Mouse (Mus musculus) G1E (cell line): ENCODE results near the gene Baiap2. TPM values are rescaled to one million over a fixed set of nuclear protein-coding genes. Genes with fewer than 3 reads are reported as not detected.

Experiments used
- ATAC-seq: 2 replicates; pipeline ENCODE4 v1.8.0; 2016; ENCODE audit warnings: mild to moderate bottlenecking; ENCODE audit not compliant: insufficient number of reproducible peaks, poor library complexity, low FRiP score, severe bottlenecking; ENCODE audit errors: extremely low read depth
- DNase-seq: peaks from one replicate; pipeline ENCODE4 v3.0.0; 2012; ENCODE audit warnings: low spot score
- H3K27me3 ChIP-seq: 2 replicates; pipeline ENCODE4 v1.6.1; 2012; ENCODE audit warnings: mild to moderate bottlenecking, low read length, inconsistent platforms; ENCODE audit not compliant: insufficient read depth
- H3K36me3 ChIP-seq: replicated peaks from 2 replicates; pipeline ENCODE3; 2012; ENCODE audit warnings: mild to moderate bottlenecking, inconsistent platforms
- H3K4me1 ChIP-seq: 2 replicates; pipeline ENCODE4 v1.6.1; 2012; ENCODE audit warnings: low read depth, low read length, inconsistent platforms, mixed read lengths; ENCODE audit not compliant: insufficient read depth
- H3K4me3 ChIP-seq: 2 replicates; pipeline ENCODE4 v1.5.1; 2012; ENCODE audit warnings: low read depth, mild to moderate bottlenecking, inconsistent platforms, low read length, moderate library complexity, mixed read lengths
- H3K9me3 ChIP-seq: replicated peaks from 2 replicates; pipeline ENCODE4 v1.6.1; 2012; ENCODE audit warnings: inconsistent platforms
- CTCF ChIP-seq: IDR thresholded peaks from 2 replicates; pipeline ENCODE4 v1.5.1; 2012; ENCODE audit warnings: low read depth, low read length, inconsistent platforms, mixed read lengths
- GATA1 ChIP-seq: IDR thresholded peaks from 2 replicates; pipeline ENCODE4 v1.6.1; 2012; ENCODE audit warnings: borderline replicate concordance, low read length, inconsistent platforms, mixed read lengths
- GATA2 ChIP-seq: IDR thresholded peaks from 2 replicates; pipeline ENCODE4 v1.6.1; 2012; ENCODE audit warnings: low read depth, low read length, inconsistent platforms, borderline replicate concordance
- POLR2AphosphoS5 ChIP-seq: IDR thresholded peaks from 2 replicates; pipeline ENCODE4 v1.6.1; 2012; ENCODE audit warnings: low read depth, low read length, inconsistent platforms; ENCODE audit not compliant: insufficient replicate concordance
- TAL1 ChIP-seq: conservative IDR thresholded peaks from 2 replicates; pipeline ENCODE4 v1.6.1; 2012; ENCODE audit warnings: low read depth, low read length, inconsistent platforms, mixed read lengths
- polyA plus RNA-seq: library from polyadenylated mRNA; stranded (reverse); fragments of >175 nt; gene quantifications from 2 replicates; pipeline ENCODE4 v1.2.3, GENCODE M21; 2012
- total RNA-seq, 2 experiments: library from RNA; stranded (forward) in 1 of 2; stranded (reverse) in 1 of 2; fragments of 200-1000 nt in 1 of 2; fragments of >200 nt in 1 of 2; fragmentation: Nextera tagmentation in 1 of 2; gene quantifications; 2 replicates each; pipeline ENCODE4 v1.2.3; 2014 to 2017

Baiap2 gene
- total and polyA plus RNA-seq, 3 experiments = 0.98 to 14.0 (median 3.6) TPM

DNA sequence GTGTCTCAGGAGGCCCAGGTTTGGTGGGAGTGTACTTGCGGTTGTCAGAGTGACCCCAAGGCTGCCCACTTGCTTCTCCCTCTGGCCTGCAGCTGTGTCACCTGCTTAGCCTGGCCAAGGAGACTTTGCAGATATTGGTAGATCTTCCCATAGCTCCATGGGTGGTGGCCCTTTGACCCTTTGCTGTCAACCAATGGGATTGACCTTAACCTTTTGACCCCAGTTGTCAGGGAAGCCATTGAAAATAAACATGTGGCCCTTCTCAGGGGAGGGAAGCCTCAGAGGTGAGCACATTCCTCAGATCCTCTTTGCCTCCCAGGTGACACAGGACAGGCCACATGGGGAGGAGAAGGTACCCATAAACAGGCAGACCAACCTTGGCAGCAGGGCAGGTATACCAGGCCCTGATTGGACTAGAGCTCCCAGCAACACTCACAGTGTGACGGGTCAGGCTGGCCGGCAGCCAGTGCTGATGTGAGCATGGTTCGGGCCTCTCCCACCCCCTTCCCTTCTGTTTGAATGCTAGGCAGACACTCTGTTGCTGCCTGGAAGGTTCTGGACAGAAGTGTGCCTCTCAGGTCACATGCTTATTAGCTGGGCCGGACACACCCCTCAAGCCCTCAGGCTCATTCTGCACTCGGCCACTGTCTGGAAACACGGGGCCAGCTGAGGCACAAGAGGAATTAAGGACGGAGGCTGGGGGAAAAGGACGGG is 87.0 kb downstream of the Baiap2 start:
- DNase-seq (no peak), ATAC-seq (no peak)
- no peak for TF ChIP-seq GATA1
- TF ChIP-seq TAL1 = no peak
- TF ChIP-seq CTCF = no peak
- TF ChIP-seq GATA2 = no peak
- TF ChIP-seq POLR2AphosphoS5 = no peak
- Histone ChIP-seq H3K9me3 (no peaks in the 10 kb centered on the region), H3K36me3 (no peaks in the 10 kb centered on the region), H3K27me3 (peaks cover 16% of the 10 kb centered on the region; the same call in 1 of the 2 replicates), H3K4me1 (no peaks in the 10 kb centered on the region; the same call in none of the 2 replicates), H3K4me3 (no peak overlapping the region)

DNA sequence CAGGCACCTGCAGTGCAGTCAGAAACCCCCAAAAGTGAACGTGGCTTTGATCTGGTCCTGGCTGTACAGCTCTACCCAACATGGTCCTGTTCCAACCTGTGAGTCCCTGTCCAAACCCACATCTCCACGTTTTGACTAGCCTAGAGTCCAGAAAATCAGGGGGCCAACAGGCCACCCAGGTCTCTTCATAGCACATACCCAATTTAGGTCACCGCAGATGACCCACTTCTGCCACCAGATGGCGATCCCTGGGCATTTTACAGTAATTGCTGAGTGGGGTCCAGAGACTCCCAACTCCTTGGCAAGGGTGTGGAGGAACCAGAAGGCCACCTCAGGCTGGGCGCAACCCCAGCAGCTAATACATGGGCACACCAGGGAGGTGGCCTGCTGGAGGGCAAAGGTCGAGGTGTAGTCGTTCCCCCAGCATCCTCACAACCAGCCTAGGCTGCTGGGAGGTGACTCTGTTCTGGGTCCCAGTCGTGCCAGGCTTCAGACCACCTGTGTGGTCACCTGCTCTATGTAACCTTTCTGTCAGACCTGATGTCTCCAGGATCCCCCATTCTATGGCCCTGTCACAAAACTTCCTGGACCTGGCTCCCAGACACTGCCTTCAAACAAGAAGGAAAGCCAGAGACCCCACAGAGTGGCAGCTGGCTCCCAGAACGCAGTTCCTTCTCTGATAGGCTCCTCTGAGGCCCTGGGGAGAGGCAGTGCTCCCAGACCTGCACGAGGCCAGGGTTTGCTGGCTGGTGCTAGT is 87.8 kb downstream of the Baiap2 start:
- H3K4me3 ChIP-seq = no peak overlapping the region
- TF ChIP-seq POLR2AphosphoS5 (no peak), GATA1 (no peak)
- no peaks in the 10 kb centered on the region for H3K36me3 ChIP-seq
- peaks cover 2% of the 10 kb centered on the region for H3K4me1 ChIP-seq
- no peak for DNase-seq
- H3K9me3 ChIP-seq = no peaks in the 10 kb centered on the region
- ATAC-seq = no peak
- peaks cover 20% of the 10 kb centered on the region for H3K27me3 ChIP-seq

DNA sequence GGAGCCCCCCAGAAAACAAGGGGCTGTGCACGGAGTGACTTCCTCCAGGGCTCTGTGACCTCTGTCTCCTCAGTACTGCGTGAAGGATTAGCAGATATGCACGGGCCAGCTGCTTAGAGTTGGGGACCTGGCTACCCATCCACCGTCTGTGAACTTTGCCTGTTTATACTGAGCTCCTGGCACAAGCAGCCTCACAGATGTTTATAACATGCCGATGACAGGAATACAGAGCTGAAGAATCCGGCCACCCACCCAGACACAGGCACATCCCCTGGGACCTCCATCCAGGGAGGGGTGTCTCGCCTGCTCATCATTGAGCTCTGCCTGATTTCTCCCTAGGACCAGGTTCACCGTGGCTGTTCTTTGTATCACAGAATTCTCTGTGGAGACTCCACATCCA is 89.5 kb downstream of the Baiap2 start:
- DNase-seq (no peak), ATAC-seq (no peak)
- Histone ChIP-seq H3K27me3 (peaks cover 20% of the 10 kb centered on the region), H3K4me3 (no peak overlapping the region), H3K36me3 (no peaks in the 10 kb centered on the region), H3K9me3 (no peaks in the 10 kb centered on the region), H3K4me1 (peaks cover 2% of the 10 kb centered on the region)
- TF ChIP-seq POLR2AphosphoS5 (no peak), CTCF (no peak), TAL1 (no peak), GATA2 (no peak), GATA1 (no peak)

DNA sequence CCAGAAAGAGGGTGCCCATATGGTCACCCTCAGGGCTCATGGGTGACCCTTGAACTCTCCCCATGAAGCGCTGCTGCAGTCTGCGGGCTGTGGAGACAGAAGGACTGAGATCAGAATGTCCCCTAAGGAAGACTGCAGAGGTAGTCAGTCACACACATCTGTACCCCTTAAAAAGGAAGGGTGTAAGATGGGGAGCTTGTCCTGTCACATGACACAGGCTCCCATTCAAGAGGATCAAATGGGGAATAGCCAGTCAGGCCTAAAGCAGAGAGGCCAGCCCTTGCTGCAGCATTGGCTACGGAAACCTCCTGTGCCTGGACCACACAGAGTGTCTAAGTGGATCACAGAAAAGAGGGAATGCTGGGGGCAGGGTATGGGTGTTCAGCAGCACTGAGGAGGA is 90.9 kb downstream of the Baiap2 start:
- no peaks in the 10 kb centered on the region for H3K36me3 ChIP-seq
- H3K27me3 ChIP-seq = peaks cover 27% of the 10 kb centered on the region
- DNase-seq (no peak), ATAC-seq (no peak)
- peaks cover 2% of the 10 kb centered on the region for H3K4me1 ChIP-seq
- H3K9me3 ChIP-seq = no peaks in the 10 kb centered on the region
- no peak overlapping the region for H3K4me3 ChIP-seq
- TF ChIP-seq GATA2 (no peak), POLR2AphosphoS5 (no peak), TAL1 (no peak), GATA1 (no peak), CTCF (no peak)

DNA sequence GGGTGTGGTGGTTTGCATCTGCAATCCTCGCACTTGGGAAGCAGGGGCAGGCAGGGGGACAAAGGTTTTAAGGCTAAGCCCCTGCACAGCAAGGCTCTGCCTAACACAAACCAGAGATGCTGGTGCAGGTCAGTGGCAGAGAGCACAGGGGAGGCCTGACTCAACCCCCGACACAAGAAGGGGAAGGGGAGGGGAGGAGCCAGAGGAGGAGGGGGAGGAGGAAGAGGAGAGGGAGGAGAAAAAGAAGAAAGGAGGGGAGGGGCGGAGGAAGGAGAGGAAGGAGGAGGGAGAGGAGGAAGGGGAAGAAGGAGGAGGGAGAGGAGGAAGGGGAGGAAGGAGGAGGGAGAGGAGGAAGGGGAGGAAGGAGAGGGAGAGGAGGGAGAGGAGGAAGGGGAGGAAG is 91.7 kb downstream of the Baiap2 start:
- Histone ChIP-seq H3K4me1 (peaks cover 2% of the 10 kb centered on the region), H3K9me3 (no peaks in the 10 kb centered on the region), H3K27me3 (peaks cover 30% of the 10 kb centered on the region), H3K36me3 (no peaks in the 10 kb centered on the region), H3K4me3 (no peak overlapping the region)
- no peak for TF ChIP-seq POLR2AphosphoS5
- no peak for TF ChIP-seq TAL1
- TF ChIP-seq GATA2 = no peak
- no peak for TF ChIP-seq GATA1
- no peak for TF ChIP-seq CTCF
- DNase-seq (no peak), ATAC-seq (no peak)

DNA sequence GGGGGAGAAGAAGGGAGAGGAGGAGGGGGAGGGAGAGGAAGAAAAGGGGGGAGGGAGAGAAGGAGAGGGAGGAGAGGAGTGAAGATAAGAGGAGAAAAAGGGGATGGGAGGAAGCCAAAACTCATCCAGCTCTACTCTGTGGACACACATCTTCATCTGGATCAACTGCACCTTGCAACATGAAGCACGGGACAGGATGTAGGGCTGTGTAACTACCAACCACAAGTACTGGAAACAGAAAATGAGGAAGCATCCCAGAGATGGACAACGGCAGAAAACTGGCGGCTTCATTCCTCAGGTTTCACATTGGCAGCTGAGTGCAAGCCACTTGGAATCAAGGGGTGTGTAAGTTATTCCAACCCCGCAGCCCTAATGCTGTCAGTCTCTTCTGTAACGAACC is 92.2 kb downstream of the Baiap2 start:
- Histone ChIP-seq H3K9me3 (no peaks in the 10 kb centered on the region), H3K27me3 (peaks cover 32% of the 10 kb centered on the region), H3K4me1 (peaks cover 2% of the 10 kb centered on the region), H3K36me3 (no peaks in the 10 kb centered on the region), H3K4me3 (no peak overlapping the region)
- no peak for TF ChIP-seq GATA1
- no peak for TF ChIP-seq CTCF
- no peak for ATAC-seq
- no peak for DNase-seq
